Mouse (Mus musculus) gastrocnemius, postnatal 10 days (tissue): Measurements from ENCODE around the gene Chd5. TPM values are rescaled to one million over a fixed set of nuclear protein-coding genes. Genes with fewer than 3 reads are reported as not detected.

Experiments
- total RNA-seq, 2 experiments: library from RNA; stranded (reverse); gene quantifications; 2 replicates each; pipeline ENCODE4 v1.2.3; 2021

Chd5 gene
- total RNA-seq, 2 experiments from 2014 or later = 0.36 to 0.56 TPM

Other genes starting within 250 kb of the Chd5 start
- 1 to 10 TPM in 1 of 2 experiments, under 1 TPM in 1; 0.82 to 2.9 TPM for gene Tnfrsf25, start 222.7 kb upstream of the Chd5 start, total RNA-seq
- gene Espn, start 186.3 kb upstream of the Chd5 start, total RNA-seq = 1 to 10 TPM; 1.1 to 1.2 TPM
- not detected for gene Hes2, start 179.8 kb upstream of the Chd5 start, total RNA-seq
- 10 to 100 TPM; 11.9 to 14.1 TPM for gene Acot7, start 160.5 kb upstream of the Chd5 start, total RNA-seq
- 10 to 100 TPM; 25.1 to 32.2 TPM for gene Gpr153, start 64.4 kb upstream of the Chd5 start, total RNA-seq
- gene Hes3, start 47.0 kb upstream of the Chd5 start, total RNA-seq = not detected
- gene Icmt, start 41.4 kb upstream of the Chd5 start, total RNA-seq = 10 to 100 TPM; 17.3 to 19.1 TPM
- gene Rnf207, start 19.7 kb upstream of the Chd5 start, total RNA-seq = under 1 TPM in 1 of 2 experiments, not detected in 1; 0.40 TPM
- 100 to 1,000 TPM; 305 to 332 TPM for gene Rpl22, start 12.9 kb upstream of the Chd5 start, total RNA-seq
- gene Nphp4, start 138.1 kb downstream of the Chd5 start, total RNA-seq = 1 to 10 TPM; 1.2 to 1.8 TPM
- 1 to 10 TPM; 3.2 to 5.4 TPM for gene Kcnab2, start 139.2 kb downstream of the Chd5 start, total RNA-seq